Mouse (Mus musculus) CH12.LX (cell line): Measurements from ENCODE around the gene Rnase13.

Experiments
- BHLHE40 ChIP-seq: IDR thresholded peaks from 2 replicates; pipeline ENCODE4 v1.6.1; 2011; ENCODE audit warnings: mild to moderate bottlenecking, low read depth, low read length, improper control_type of control experiment
- CTCF ChIP-seq, 2 experiments: IDR thresholded peaks in 1 of 2; conservative IDR thresholded peaks in 1 of 2; 2 replicates each; pipeline ENCODE4 v1.5.1; 2011 to 2012; ENCODE audit warnings: low read depth in 2 of 2, low read length in 2 of 2, improper control_type of control experiment in 1 of 2, inconsistent platforms in 1 of 2, mild to moderate bottlenecking in 1 of 2, moderate library complexity in 1 of 2
- ELF1 ChIP-seq: IDR thresholded peaks from 2 replicates; pipeline ENCODE4 v1.6.1; 2014; ENCODE audit warnings: low read depth, mild to moderate bottlenecking, inconsistent platforms, low read length, improper control_type of control experiment
- EP300 ChIP-seq: IDR thresholded peaks from 2 replicates; pipeline ENCODE4 v1.6.1; 2011; ENCODE audit warnings: low read length, improper control_type of control experiment
- IRF4 ChIP-seq: IDR thresholded peaks from 2 replicates; pipeline ENCODE4 v1.6.1; 2014; ENCODE audit warnings: low read depth, mild to moderate bottlenecking, inconsistent platforms, low read length, improper control_type of control experiment
- MAX ChIP-seq: IDR thresholded peaks from 2 replicates; pipeline ENCODE4 v1.6.1; 2011; ENCODE audit warnings: low read length, improper control_type of control experiment
- MXI1 ChIP-seq: IDR thresholded peaks from 2 replicates; pipeline ENCODE4 v1.6.1; 2011; ENCODE audit warnings: mild to moderate bottlenecking, low read depth, low read length, improper control_type of control experiment
- MYC ChIP-seq: IDR thresholded peaks from 2 replicates; pipeline ENCODE4 v1.6.1; 2011; ENCODE audit warnings: low read depth, mild to moderate bottlenecking, improper control_type of control experiment, low read length
- POLR2A ChIP-seq: IDR thresholded peaks from 2 replicates; pipeline ENCODE4 v1.6.1; 2011; ENCODE audit warnings: low read depth, mild to moderate bottlenecking, improper control_type of control experiment, low read length
- POLR2AphosphoS2 ChIP-seq: IDR thresholded peaks from 2 replicates; pipeline ENCODE4 v1.6.1; 2011; ENCODE audit warnings: low read depth, low read length, improper control_type of control experiment
- ZNF384 ChIP-seq: IDR thresholded peaks from 2 replicates; pipeline ENCODE4 v1.6.1; 2012; ENCODE audit warnings: low read depth, low read length, improper control_type of control experiment, inconsistent platforms

GRCm38 (mm10) chr14:51932092-51933020 is 9.8 kb upstream of the Rnase13 start:
- TF ChIP-seq ZNF384 (no peak), BHLHE40 (no peak), POLR2A (no peak), POLR2AphosphoS2 (no peak), CTCF (conservative IDR thresholded peaks at IDR 0.05 in 1 of 2, IDR thresholded peaks at IDR 0.05 in 1 of 2; ENCODE audit: low read depth in 2 of 2, low read length in 2 of 2) (no peak), EP300 (no peak), MAX (no peak), MYC (no peak), MXI1 (no peak), IRF4 (no peak), ELF1 (no peak)
